ENCODE assay signal across 29 mouse cellular contexts in the genomic region with DNA sequence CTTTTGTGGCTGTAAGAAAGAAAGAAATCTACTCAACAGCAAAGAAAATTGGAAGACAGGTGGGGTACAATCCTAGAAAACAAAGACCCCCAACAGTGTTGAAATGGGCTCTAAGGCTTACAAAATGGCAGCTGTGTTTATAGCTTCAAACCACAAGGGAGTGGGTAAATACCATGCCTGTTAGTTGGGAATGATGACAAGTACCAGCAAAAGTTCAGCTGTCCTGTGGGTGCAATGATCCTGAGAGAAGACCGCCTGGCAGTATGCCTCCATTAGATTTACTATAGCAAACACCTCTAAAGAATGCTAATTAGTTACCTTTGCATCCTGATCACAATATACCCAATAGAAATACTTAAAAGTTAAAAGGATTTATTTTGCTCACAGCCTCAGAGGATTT. TPM values are rescaled to one million over a fixed set of nuclear protein-coding genes. Genes with fewer than 3 reads are reported as not detected.
"Had no signal": no experiment of that assay in that cellular context is flagged by ENCODE, and none has a peak within 500 bp of the region (broad histone marks: within the 10 kb centered on the region; RNA-seq: fewer than 3 reads in every experiment).

No protein-coding gene starts in this region.

- H3K4me3 ChIP-seq: left cerebral cortex, adult 2 months; limb, embryonic 10.5 days; limb, embryonic 12.5 days; limb, embryonic 13.5 days; limb, embryonic 15.5 days; liver, embryonic 12.5 days; liver, embryonic 13.5 days; liver, embryonic 15.5 days; lung, embryonic 15.5 days; megakaryocyte, embryonic 14.5 days; midbrain, embryonic 10.5 days; midbrain, embryonic 12.5 days; midbrain, embryonic 13.5 days; midbrain, embryonic 15.5 days had no signal

- H3K27me3 ChIP-seq: limb, embryonic 12.5 days; limb, embryonic 13.5 days; limb, embryonic 15.5 days; liver, embryonic 12.5 days; liver, embryonic 13.5 days; liver, embryonic 15.5 days; lung, embryonic 15.5 days; megakaryocyte, embryonic 14.5 days; midbrain, embryonic 12.5 days; midbrain, embryonic 13.5 days; midbrain, embryonic 15.5 days had no signal

- DNase-seq: left cerebral cortex, postnatal 4 days; liver; liver, embryonic 13.5 days; liver, postnatal 0 days; lung, adult 18-20 months; lung, adult 2 months; lung, embryonic 14.5 days; lung, postnatal 10 days; lung, postnatal 14 days; lung, postnatal 36 days; lung, postnatal 4 days; midbrain, embryonic 14.5 days had no signal

- H3K4me2 ChIP-seq: limb, embryonic 12.5 days; limb, embryonic 13.5 days; limb, embryonic 15.5 days; liver, embryonic 11.5 days; liver, embryonic 12.5 days; liver, embryonic 13.5 days; liver, embryonic 15.5 days; lung, embryonic 14.5 days; lung, embryonic 15.5 days; midbrain, embryonic 11.5 days; midbrain, embryonic 12.5 days; midbrain, embryonic 13.5 days; midbrain, embryonic 15.5 days had no signal

- H3K36me3 ChIP-seq: limb, embryonic 10.5 days; limb, embryonic 12.5 days; limb, embryonic 13.5 days; limb, embryonic 15.5 days; liver, embryonic 12.5 days; liver, embryonic 13.5 days; liver, embryonic 15.5 days; lung, embryonic 15.5 days; midbrain, embryonic 10.5 days; midbrain, embryonic 12.5 days; midbrain, embryonic 13.5 days; midbrain, embryonic 15.5 days had no signal

RNA-seq across cellular contexts. Expression of a gene that starts 27.3 kb away (rescaled TPM):
- polyA plus RNA-seq: limb, embryonic 10.5 days; midbrain, embryonic 14.5 days; midbrain, embryonic 16.5 days; midbrain, postnatal 0 days had no signal
